Mouse (Mus musculus): ENCODE data around the gene Sgms2.

GRCm38 (mm10) chr3:131306255-131306654, 185.0 kb downstream of the Sgms2 start:
- TF ChIP-seq POLR2A (IDR thresholded peaks at IDR 0.05; ENCODE audit: insufficient read depth, low read depth, low read length), result no peak
- no peak for TF ChIP-seq CTCF (IDR thresholded peaks at IDR 0.05)
- no peak for TF ChIP-seq EP300 (IDR thresholded peaks at IDR 0.05; ENCODE audit: insufficient read depth, low read depth, low read length)

Data from heart, adult 2 months (tissue).